In the genomic region with DNA sequence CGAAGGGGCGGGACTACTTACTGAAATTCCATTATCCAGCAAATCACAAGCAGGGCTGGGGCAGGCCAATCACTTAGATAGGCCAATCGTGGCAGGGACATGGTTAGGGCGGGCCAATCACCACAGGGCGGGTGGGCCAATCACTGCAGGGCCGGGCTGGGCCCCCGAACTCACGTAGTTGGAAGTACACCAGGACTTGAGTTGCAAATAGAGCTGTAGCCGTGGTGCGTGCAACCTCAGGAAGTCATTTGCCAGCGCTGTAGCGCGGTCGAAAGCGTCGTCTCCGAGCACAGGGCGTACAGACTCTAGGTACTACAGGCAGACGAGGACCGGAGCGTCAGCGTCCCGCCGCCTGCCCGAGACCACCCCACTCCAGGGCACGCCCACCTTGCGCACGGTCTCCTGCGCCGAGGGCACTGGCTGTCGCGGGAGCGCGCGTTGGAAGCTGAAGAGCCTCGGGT, we compare ENCODE assay signal across 8 mouse cellular contexts. TPM values are rescaled to one million over a fixed set of nuclear protein-coding genes. Genes with fewer than 3 reads are reported as not detected.
A peak's percentile ranks its signal among the peaks of the same experiment; 100 is the strongest.
DNase-seq lines count a peak whose midpoint lies in the region; ATAC-seq lines count a peak whose summit lies in the region.

No protein-coding gene starts in this region.

- no peaks in the 10 kb centered on the region for H3K9me3 ChIP-seq in intestine, embryonic 14.5 days (ENCODE audit: control insufficient read depth, low read length)
- no peaks in the 10 kb centered on the region for H3K9me3 ChIP-seq in midbrain, embryonic 10.5 days (replicated peaks)

- peaks cover 7% of the 10 kb centered on the region; the same call in 1 of the 2 replicates for H3K36me3 ChIP-seq in intestine, embryonic 14.5 days (ENCODE audit: control insufficient read depth, insufficient read depth, low read length)
- H3K36me3 ChIP-seq in midbrain, embryonic 10.5 days = peaks cover 23% of the 10 kb centered on the region

- peaks cover 20% of the 10 kb centered on the region for H3K4me1 ChIP-seq in intestine, embryonic 14.5 days (replicated peaks; ENCODE audit: control insufficient read depth, insufficient read depth, low read length)
- peaks cover 56% of the 10 kb centered on the region for H3K4me1 ChIP-seq in midbrain, embryonic 10.5 days

- peak; percentile 82 for DNase-seq in adrenal gland, adult 8-10 months
- DNase-seq in embryo, embryonic 10.5 days (ENCODE audit: low spot score) = peak; percentile 95
- DNase-seq in gastrocnemius, postnatal 25 days = peak; percentile 92
- DNase-seq in intestine, embryonic 14.5 days (ENCODE audit: low spot score) = peak; percentile 95
- peak; percentile 93 for DNase-seq in left cerebral cortex, postnatal 4 days
- peak; percentile 94 for DNase-seq in midbrain, embryonic 10.5 days (ENCODE audit: low spot score)
- peak; percentile 85 for DNase-seq in skeletal muscle tissue, adult 2 months (ENCODE audit: low read depth, low spot score)
- peak; percentile 92 for DNase-seq in yolk sac, embryonic 10.5 days (ENCODE audit: low spot score)

- under 1% methylated on average over 36 of the region's 36 CpGs for WGBS in intestine, embryonic 14.5 days
- WGBS in midbrain, embryonic 10.5 days = under 1% methylated on average over 36 of the region's 36 CpGs

- H3K9ac ChIP-seq in intestine, embryonic 14.5 days (ENCODE audit: low read length) = peak overlapping the region; percentile 49

- ATAC-seq in intestine, embryonic 14.5 days (replicated peaks; ENCODE audit: low FRiP score, low TSS enrichment, low read depth) = peak; percentile 95

- H3K27ac ChIP-seq in intestine, embryonic 14.5 days (ENCODE audit: low read depth) = peak overlapping the region; percentile 82
- peak overlapping the region; percentile 87 for H3K27ac ChIP-seq in midbrain, embryonic 10.5 days (replicated peaks)

- intact Hi-C loops in left cerebral cortex, postnatal 4 days (cut with DNase I) = no loop called here

- H3K27me3 ChIP-seq in intestine, embryonic 14.5 days (replicated peaks; ENCODE audit: control insufficient read depth, insufficient read depth, low read length) = no peaks in the 10 kb centered on the region
- no peaks in the 10 kb centered on the region for H3K27me3 ChIP-seq in midbrain, embryonic 10.5 days (ENCODE audit: low read depth, poor library complexity, severe bottlenecking)

- peak overlapping the region; percentile 68 for H3K4me2 ChIP-seq in intestine, embryonic 14.5 days (ENCODE audit: low read length)

- H3K4me3 ChIP-seq in intestine, embryonic 14.5 days (ENCODE audit: low read depth, low read length) = peak overlapping the region; percentile 56
- H3K4me3 ChIP-seq in midbrain, embryonic 10.5 days = peak overlapping the region; percentile 67

RNA-seq across cellular contexts. Expression of a gene that starts 4.4 kb away (rescaled TPM):
- 10 to 100 TPM; 13.7 to 28.4 (median 20.4) TPM for total RNA-seq in adrenal gland, adult 8-10 months (2022)
- total RNA-seq in gastrocnemius, postnatal 25 days (2021) = 1 to 10 TPM; 1.6 to 2.0 TPM
- 21.9 and 24.7 TPM in 2 replicates for polyA plus RNA-seq in intestine, embryonic 14.5 days (2014; fragmentation: Nextera tagmentation; extraction: Ambion mirVana)
- 10 to 100 TPM; 59.7 to 68.8 TPM for total RNA-seq in left cerebral cortex, postnatal 4 days (2021)
- polyA plus RNA-seq in midbrain, embryonic 10.5 days (2016; fragmentation: Nextera tagmentation; extraction: Ambion mirVana) = 22.3 and 26.8 TPM in 2 replicates

RNA-seq across cellular contexts. Expression of a gene that starts 16.1 kb away (rescaled TPM):
- 100 to 1,000 TPM; 221 to 296 (median 243) TPM for total RNA-seq in adrenal gland, adult 8-10 months (2022)
- 100 to 1,000 TPM; 119 to 142 TPM for total RNA-seq in gastrocnemius, postnatal 25 days (2021)
- polyA plus RNA-seq in intestine, embryonic 14.5 days (2014; fragmentation: Nextera tagmentation; extraction: Ambion mirVana) = 208 and 211 TPM in 2 replicates
- 100 to 1,000 TPM; 485 to 487 TPM for total RNA-seq in left cerebral cortex, postnatal 4 days (2021)
- 908 and 945 TPM in 2 replicates for polyA plus RNA-seq in midbrain, embryonic 10.5 days (2016; fragmentation: Nextera tagmentation; extraction: Ambion mirVana)

RNA-seq across cellular contexts. Expression of a gene that starts 27.2 kb away (rescaled TPM):
- 100 to 1,000 TPM; 118 to 180 (median 144) TPM for total RNA-seq in adrenal gland, adult 8-10 months (2022)
- 10 to 100 TPM; 16.1 to 20.9 TPM for total RNA-seq in gastrocnemius, postnatal 25 days (2021)
- polyA plus RNA-seq in intestine, embryonic 14.5 days (2014; fragmentation: Nextera tagmentation; extraction: Ambion mirVana) = 84.3 and 91.7 TPM in 2 replicates
- 10 to 100 TPM; 34.8 to 37.9 TPM for total RNA-seq in left cerebral cortex, postnatal 4 days (2021)
- polyA plus RNA-seq in midbrain, embryonic 10.5 days (2016; fragmentation: Nextera tagmentation; extraction: Ambion mirVana) = 69.5 and 71.2 TPM in 2 replicates

RNA-seq across cellular contexts. Expression of a gene that starts 27.3 kb away (rescaled TPM):
- total RNA-seq in adrenal gland, adult 8-10 months (2022) = not detected
- total RNA-seq in gastrocnemius, postnatal 25 days (2021) = not detected
- not detected in 2 replicates for polyA plus RNA-seq in intestine, embryonic 14.5 days (2014; fragmentation: Nextera tagmentation; extraction: Ambion mirVana)
- not detected for total RNA-seq in left cerebral cortex, postnatal 4 days (2021)
- 0.11 and 0.14 TPM in 2 replicates for polyA plus RNA-seq in midbrain, embryonic 10.5 days (2016; fragmentation: Nextera tagmentation; extraction: Ambion mirVana)

RNA-seq across cellular contexts. Expression of a gene that starts 28.3 kb away (rescaled TPM):
- total RNA-seq in adrenal gland, adult 8-10 months (2022) = 10 to 100 TPM; 15.9 to 34.1 (median 22.1) TPM
- 1 to 10 TPM; 7.4 to 9.6 TPM for total RNA-seq in gastrocnemius, postnatal 25 days (2021)
- polyA plus RNA-seq in intestine, embryonic 14.5 days (2014; fragmentation: Nextera tagmentation; extraction: Ambion mirVana) = 54.3 and 55.2 TPM in 2 replicates
- total RNA-seq in left cerebral cortex, postnatal 4 days (2021) = 1 to 10 TPM; 4.4 to 4.7 TPM
- 77.4 and 78.4 TPM in 2 replicates for polyA plus RNA-seq in midbrain, embryonic 10.5 days (2016; fragmentation: Nextera tagmentation; extraction: Ambion mirVana)

Comparison
In these comparisons a context has a peak if more than half of its experiments do, and no peak if none do; other contexts are left out.
1. Peak in every context shown above with its lines: DNase-seq, ATAC-seq, H3K4me3 ChIP-seq and H3K27ac ChIP-seq.
2. RNA of a gene that starts 4.4 kb away (total RNA-seq): 59.7 to 68.8 TPM in left cerebral cortex, postnatal 4 days and 13.7 to 28.4 TPM in adrenal gland, adult 8-10 months; 1.6 to 2.0 TPM in gastrocnemius, postnatal 25 days; every median in the first group is over 4 times any median in the second.